Mouse (Mus musculus): ENCODE results near the gene Borcs6.

DNA sequence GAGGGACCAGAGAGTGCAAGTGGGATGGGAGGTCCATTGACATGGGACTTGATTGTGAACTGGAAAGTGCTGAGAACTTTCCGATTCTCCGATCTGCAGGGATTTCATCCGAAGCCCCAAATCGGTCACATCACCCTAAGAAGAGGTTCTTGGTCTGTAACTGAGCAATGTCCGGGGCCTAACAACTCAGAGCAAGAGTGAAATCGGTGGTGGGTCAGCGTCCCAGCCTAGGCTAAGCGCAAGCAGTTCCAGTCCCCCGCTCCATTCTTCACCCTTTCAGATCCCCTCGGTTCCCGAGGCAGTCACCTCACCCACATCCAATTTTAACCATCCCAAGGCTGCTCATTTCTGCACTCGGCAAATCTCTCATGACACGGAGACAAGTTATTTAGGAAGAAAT is 10.6 kb downstream of the Borcs6 start:
- TF ChIP-seq CTCF (IDR thresholded peaks at IDR 0.05; ENCODE audit: control insufficient read depth, insufficient read depth, insufficient read length) (no peak), CEBPB (IDR thresholded peaks at IDR 0.05; ENCODE audit: low read depth) (no peak), USF1 (IDR thresholded peaks at IDR 0.05; ENCODE audit: low read depth) (no peak), MYOD1 (IDR thresholded peaks at IDR 0.05; ENCODE audit: control insufficient read depth, insufficient read length, low read depth) (no peak), MAX (IDR thresholded peaks at IDR 0.05) (no peak), MYOG (IDR thresholded peaks at IDR 0.05; ENCODE audit: control insufficient read depth, extremely low read depth, insufficient read length) (no peak), FOSL1 (IDR thresholded peaks at IDR 0.05; ENCODE audit: insufficient read depth, low read length, poor library complexity, severe bottlenecking) (no peak)
